Mouse (Mus musculus) urinary bladder, postnatal 14 days (tissue): ENCODE measurements around the gene Efcab10.

Source experiments
- DNase-seq: peaks from one replicate; pipeline ENCODE4 v3.0.0; 2021; ENCODE audit warnings: low spot score

Gene Efcab10

DNA sequence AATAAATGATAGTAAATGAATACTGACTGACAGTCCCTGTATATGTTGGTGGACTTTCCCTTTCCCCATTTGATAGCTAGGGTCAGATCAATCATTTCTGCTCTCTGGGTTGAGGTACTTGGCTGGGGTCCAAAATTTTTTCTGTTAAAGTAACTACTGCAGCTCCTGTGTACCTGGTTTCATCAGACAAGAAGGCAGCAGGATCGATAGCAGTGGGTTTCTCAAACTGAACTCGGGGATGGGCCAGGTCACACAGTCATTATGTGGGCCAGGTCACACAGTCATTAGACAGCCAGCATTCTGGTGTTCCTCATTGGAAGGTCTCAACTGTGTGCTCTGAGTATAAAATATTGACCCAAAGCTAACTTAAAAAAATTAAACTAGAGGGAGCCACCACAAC lies 33.1 kb downstream of the Efcab10 start:
- DNase-seq: no peak

DNA sequence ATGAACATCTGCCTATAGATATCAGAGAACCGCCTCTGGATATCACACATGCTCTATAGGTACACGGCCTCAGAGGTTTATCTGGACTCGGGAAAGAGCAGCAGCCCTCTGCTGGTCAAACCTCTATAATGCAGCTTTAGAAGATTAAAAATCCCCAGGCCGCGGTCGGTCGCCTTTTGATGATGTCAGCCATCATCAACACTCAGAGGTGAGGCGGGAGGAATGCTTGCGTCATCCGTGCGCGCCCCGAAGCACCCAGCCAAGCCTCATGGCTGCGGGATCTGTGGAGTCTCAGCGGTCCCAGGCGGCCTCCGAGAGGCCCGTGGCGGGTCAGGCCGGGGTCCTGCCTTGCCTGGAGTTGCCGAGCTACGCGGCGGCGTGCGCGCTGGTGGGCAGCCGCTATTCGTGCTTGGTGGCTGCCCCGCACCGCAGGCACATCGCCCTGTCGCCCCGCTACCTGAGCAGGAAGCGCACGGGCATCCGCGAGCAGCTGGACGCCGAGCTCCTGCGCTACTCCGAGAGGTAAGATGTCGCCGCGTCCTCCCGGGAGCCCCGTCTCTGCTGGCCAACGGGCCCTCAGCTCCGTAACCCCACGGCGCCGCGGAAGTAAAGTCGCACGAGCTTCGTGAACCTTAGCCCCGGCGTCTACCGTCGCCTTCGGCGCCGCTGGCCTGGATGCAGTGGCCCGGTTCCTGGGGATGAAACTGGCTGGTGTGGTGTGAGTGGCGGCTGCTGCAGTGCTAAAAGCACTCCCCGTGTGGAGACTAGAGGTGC lies 34.9 kb downstream of the Efcab10 start, which contains the start of gene Twistnb:
TSS of gene Twistnb (plus strand) at position 249 of the 774 bp plus-strand sequence.
- peak; percentile 98 for DNase-seq

DNA sequence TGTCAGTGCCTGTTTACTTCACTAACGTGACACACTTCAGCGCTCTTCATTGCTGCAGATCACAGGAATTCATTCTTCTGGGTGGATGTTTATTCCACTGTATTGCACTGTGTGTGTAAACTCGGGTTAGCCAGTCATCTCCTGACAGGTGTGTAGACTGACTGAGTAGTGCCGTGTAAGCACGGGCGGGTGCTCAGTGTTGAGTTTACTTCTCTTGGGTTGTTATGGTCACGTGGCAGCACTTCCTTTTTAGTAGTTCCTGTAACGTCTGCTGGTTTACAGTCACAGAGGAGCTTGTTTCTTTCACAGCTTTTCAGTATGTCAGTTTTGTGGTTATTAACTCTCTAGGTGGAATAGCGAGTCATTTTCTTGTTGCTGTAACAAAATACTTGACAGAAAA lies 39.2 kb downstream of the Efcab10 start:
- no peak for DNase-seq

DNA sequence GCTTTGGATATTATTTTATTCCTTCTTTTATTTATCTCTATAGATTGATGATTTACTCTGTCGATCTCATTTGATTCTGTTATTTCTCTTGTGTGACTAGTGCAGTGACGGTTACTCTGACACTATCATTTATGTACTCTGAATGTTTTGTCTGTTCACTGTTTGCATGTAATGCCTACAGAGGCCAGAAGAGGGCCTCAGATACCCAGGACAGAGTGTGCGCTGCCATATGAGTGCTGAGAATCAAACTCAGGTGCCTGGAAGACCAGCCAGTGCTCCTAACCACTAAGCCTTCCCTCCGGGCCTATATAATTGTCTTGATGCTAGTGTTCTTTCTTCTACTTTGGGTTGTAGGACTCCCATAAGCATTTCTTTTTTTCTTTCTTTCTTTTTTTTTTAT lies 40.1 kb downstream of the Efcab10 start:
- DNase-seq: no peak
